In the genomic region with DNA sequence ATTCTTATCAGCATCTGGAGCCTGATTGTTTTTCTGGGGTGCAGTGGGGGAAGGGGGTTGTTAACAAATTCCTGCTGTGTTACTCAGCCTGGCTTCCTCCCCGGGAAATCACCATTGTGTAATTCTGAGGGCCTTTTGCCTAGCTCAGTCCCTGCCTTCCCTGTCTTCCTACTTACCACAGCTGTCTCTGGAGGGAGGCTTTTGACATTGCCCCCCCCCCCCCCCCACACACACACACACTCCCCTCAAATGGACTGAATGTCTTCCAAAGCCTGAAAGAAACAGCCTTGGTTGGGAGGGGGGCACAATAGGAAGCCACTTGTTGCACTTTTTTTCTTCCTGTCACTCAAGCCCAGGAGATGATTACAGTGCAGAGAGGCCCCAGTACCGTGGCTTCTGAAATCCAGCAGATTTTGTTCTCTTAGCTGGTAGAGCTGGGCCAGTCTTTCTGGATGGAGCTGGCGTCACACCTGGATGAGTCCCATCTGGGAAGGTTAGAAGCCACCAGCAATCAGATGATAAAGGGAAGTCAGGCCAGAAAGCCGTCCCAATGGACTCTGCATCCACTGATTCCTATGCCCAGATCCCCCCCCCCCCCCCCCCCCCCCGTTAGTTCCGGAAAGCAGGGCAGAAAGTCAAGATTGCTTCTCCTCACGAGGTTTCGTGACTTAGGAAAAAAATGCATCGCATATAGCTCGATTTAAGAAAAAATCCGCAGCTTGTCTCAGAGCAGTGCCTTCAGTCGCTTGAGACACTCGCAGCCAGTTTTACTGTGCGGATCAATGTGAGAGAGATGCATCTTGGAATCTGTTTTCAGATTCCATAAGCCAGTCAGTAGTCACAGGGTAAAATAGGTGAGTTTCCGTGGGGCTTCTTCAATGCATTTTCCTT, we compare ENCODE assay signal across 7 mouse cellular contexts. TPM values are rescaled to one million over a fixed set of nuclear protein-coding genes. Genes with fewer than 3 reads are reported as not detected.
DNase-seq lines count a peak whose midpoint lies in the region; ATAC-seq and TF ChIP-seq lines count a peak whose summit lies in the region.

No protein-coding gene starts in this region.

- intact Hi-C loops in heart, adult 2 months (cut with DNase I) = no loop called here

- 20% methylated on average over 15 of the region's 15 CpGs for WGBS in heart, adult 2 months
- WGBS in kidney, adult 2 months = 34% methylated on average over 15 of the region's 15 CpGs
- WGBS in lung, postnatal 0 days = 21% methylated on average over 14 of the region's 15 CpGs

- TF ChIP-seq EP300 in heart, adult 2 months (IDR thresholded peaks at IDR 0.05; ENCODE audit: insufficient read depth, low read depth, low read length) = peak; percentile 71; the same call in 1 of the 2 replicates
- peak; percentile 56; the same call in 1 of the 2 replicates for TF ChIP-seq EP300 in lung, postnatal 0 days (IDR thresholded peaks at IDR 0.05)

- peak overlapping the region; percentile 22; the same call in 1 of the 2 replicates for H3K9ac ChIP-seq in heart, adult 2 months (ENCODE audit: low read depth, low read length)
- no peak overlapping the region for H3K9ac ChIP-seq in lung, postnatal 0 days (replicated peaks; ENCODE audit: low read depth)

- H3K4me3 ChIP-seq in heart, adult 2 months = no peak overlapping the region; the same call in 1 of the 2 replicates
- no peak overlapping the region for H3K4me3 ChIP-seq in kidney, adult 2 months (ENCODE audit: insufficient read depth, low read depth, low read length)
- no peak overlapping the region for H3K4me3 ChIP-seq in lung, postnatal 0 days (ENCODE audit: low read depth, low read length)

- TF ChIP-seq POLR2A in heart, adult 2 months (IDR thresholded peaks at IDR 0.05; ENCODE audit: insufficient read depth, low read depth, low read length) = no peak
- TF ChIP-seq POLR2A in kidney, adult 2 months (IDR thresholded peaks at IDR 0.05; ENCODE audit: low read depth, low read length) = no peak

- 0 out of 2 replicates have a peak overlapping the region, but pooled peaks have one; percentile 6 for H3K4me2 ChIP-seq in lung, postnatal 0 days (replicated peaks; ENCODE audit: low read depth, low read length)

- no peak for TF ChIP-seq CTCF in heart, adult 2 months (IDR thresholded peaks at IDR 0.05)
- TF ChIP-seq CTCF in kidney, adult 2 months (conservative IDR thresholded peaks at IDR 0.05; ENCODE audit: insufficient read depth, insufficient read length, low read depth, low read length) = no peak
- TF ChIP-seq CTCF in lung, postnatal 0 days (IDR thresholded peaks at IDR 0.05) = no peak; the same call in 1 of the 2 replicates

- peak overlapping the region; percentile 64 for H3K27ac ChIP-seq in heart, adult 2 months
- peak overlapping the region; percentile 45 for H3K27ac ChIP-seq in kidney, adult 2 months (ENCODE audit: insufficient read depth, low read depth, low read length)
- H3K27ac ChIP-seq in lung, postnatal 0 days (ENCODE audit: low read length) = peak overlapping the region; percentile 69

- peak; percentile 33 for ATAC-seq in common myeloid progenitor, adult 5-6 weeks (replicated peaks; ENCODE audit: low read depth, poor library complexity, severe bottlenecking)
- peak; percentile 85 for ATAC-seq in lung, postnatal 0 days

- no peaks in the 10 kb centered on the region for H3K9me3 ChIP-seq in lung, postnatal 0 days (ENCODE audit: low read length)

- H3K36me3 ChIP-seq in heart, adult 2 months (ENCODE audit: control insufficient read depth, insufficient read depth, low read length) = peaks cover 48% of the 10 kb centered on the region
- peaks cover 22% of the 10 kb centered on the region for H3K36me3 ChIP-seq in kidney, adult 2 months (ENCODE audit: control insufficient read depth, insufficient read depth, low read length)
- H3K36me3 ChIP-seq in lung, postnatal 0 days (ENCODE audit: insufficient read depth, low read length) = peaks cover 27% of the 10 kb centered on the region
- peaks cover 19% of the 10 kb centered on the region for H3K36me3 ChIP-seq in splenic B cell, adult 2 months (ENCODE audit: control insufficient read depth, insufficient read depth, low read length, poor library complexity, severe bottlenecking)

- H3K4me1 ChIP-seq in heart, adult 2 months (ENCODE audit: control insufficient read depth, insufficient read depth, low read length) = peaks cover 11% of the 10 kb centered on the region
- H3K4me1 ChIP-seq in kidney, adult 2 months (ENCODE audit: control insufficient read depth, insufficient read depth, low read length) = peaks cover 4% of the 10 kb centered on the region; the same call in 1 of the 2 replicates
- peaks cover 25% of the 10 kb centered on the region for H3K4me1 ChIP-seq in lung, postnatal 0 days (ENCODE audit: insufficient read depth, low read depth, low read length)

- peak; percentile 66 for DNase-seq in R1 (ENCODE audit: low read depth, low spot score)
- peak; percentile 72 to 82 for DNase-seq in heart, adult 2 months
- DNase-seq in kidney, adult 2 months = peak; percentile 65
- peak; percentile 95 for DNase-seq in lung, postnatal 0 days (ENCODE audit: low spot score)
- peak; percentile 36 for DNase-seq in splenic B cell, adult 2 months (ENCODE audit: low read depth, low spot score)
- no peak for DNase-seq in frontal cortex, postnatal 25 days (ENCODE audit: low spot score in 2 of 2)

- H3K27me3 ChIP-seq in heart, adult 2 months (ENCODE audit: control insufficient read depth, insufficient read depth, low read length) = no peaks in the 10 kb centered on the region
- H3K27me3 ChIP-seq in kidney, adult 2 months (replicated peaks; ENCODE audit: control insufficient read depth, insufficient read depth, low read length) = no peaks in the 10 kb centered on the region
- H3K27me3 ChIP-seq in lung, postnatal 0 days (replicated peaks; ENCODE audit: insufficient read depth, low read length) = no peaks in the 10 kb centered on the region
- H3K27me3 ChIP-seq in splenic B cell, adult 2 months (ENCODE audit: control insufficient read depth, insufficient read depth, low read length, poor library complexity, severe bottlenecking) = no peaks in the 10 kb centered on the region

- H3K79me2 ChIP-seq in heart, adult 2 months (replicated peaks; ENCODE audit: control insufficient read depth, insufficient read depth, low read length) = 0 out of 2 replicates have a peak, but pooled peaks cover 2% of the 10 kb centered on the region

RNA-seq across cellular contexts. Expression of gene Klf6, which starts 9.3 kb away (rescaled TPM):
- 103 and 107 TPM in 2 replicates for total RNA-seq in common myeloid progenitor, adult 5-6 weeks (2017)
- 10 to 100 TPM; 51.8 to 55.8 TPM for total RNA-seq in heart, adult 2 months (2021)
- polyA plus RNA-seq in heart, adult 2 months (2012; rRNA removed) = 13.7 and 23.1 TPM in 2 replicates
- polyA plus RNA-seq in kidney, adult 2 months (2012; rRNA removed) = 10.0 and 10.7 TPM in 2 replicates
- polyA plus RNA-seq in lung, postnatal 0 days (2015; fragmentation: Nextera tagmentation; extraction: Ambion mirVana) = 201 and 219 TPM in 2 replicates

Comparison
In these comparisons a context has a peak if more than half of its experiments do, and no peak if none do; other contexts are left out.
1. DNase-seq: peak in R1 (single experiment), heart, adult 2 months (2 of 2), kidney, adult 2 months (single experiment), lung, postnatal 0 days (single experiment) and splenic B cell, adult 2 months (single experiment); none in frontal cortex, postnatal 25 days (0 of 2).
2. Peak in every context shown above with its lines, with median percentiles within 50 percentile points of each other: H3K27ac ChIP-seq.